Mouse (Mus musculus): ENCODE data around the gene Cela1. TPM values are rescaled to one million over a fixed set of nuclear protein-coding genes. Genes with fewer than 3 reads are reported as not detected.
A peak's percentile ranks its signal among the peaks of the same experiment; 100 is the strongest.

Cela1 gene
- polyA plus RNA-seq, 1 experiment from 2014 or later: 104 TPM

DNA sequence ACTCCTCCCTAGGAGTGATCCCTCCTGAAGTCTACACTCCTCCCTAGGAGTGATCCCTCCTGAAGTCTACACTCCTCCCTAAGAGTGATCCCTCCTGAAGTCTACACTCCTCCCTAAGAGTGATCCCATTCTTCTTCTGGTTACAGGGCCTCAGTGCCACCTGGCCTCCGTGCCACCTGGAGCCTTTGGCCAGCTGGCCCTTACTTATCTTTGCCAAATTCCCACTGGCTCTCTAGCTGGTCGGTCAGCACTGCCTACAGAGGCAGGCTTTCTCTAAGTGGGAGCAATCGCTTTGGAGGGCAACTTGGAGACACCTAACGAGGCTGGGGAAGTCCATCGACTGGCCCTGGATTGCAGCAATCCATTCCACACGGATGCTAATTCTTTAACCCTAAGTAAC is 41.6 kb downstream of the Cela1 start:
- Histone ChIP-seq H3K27ac (no peak overlapping the region), H3K36me3 (no peaks in the 10 kb centered on the region), H3K9ac (no peak overlapping the region), H3K9me3 (no peaks in the 10 kb centered on the region), H3K27me3 (replicated peaks) (no peaks in the 10 kb centered on the region), H3K4me1 (replicated peaks) (0 out of 2 replicates have a peak, but pooled peaks cover under 1% of the 10 kb centered on the region), H3K4me3 (replicated peaks) (no peak overlapping the region), H3K4me2 (replicated peaks) (no peak overlapping the region)
- ATAC-seq: no peak
- WGBS: 76% methylated on average over 6 of the region's 6 CpGs

DNA sequence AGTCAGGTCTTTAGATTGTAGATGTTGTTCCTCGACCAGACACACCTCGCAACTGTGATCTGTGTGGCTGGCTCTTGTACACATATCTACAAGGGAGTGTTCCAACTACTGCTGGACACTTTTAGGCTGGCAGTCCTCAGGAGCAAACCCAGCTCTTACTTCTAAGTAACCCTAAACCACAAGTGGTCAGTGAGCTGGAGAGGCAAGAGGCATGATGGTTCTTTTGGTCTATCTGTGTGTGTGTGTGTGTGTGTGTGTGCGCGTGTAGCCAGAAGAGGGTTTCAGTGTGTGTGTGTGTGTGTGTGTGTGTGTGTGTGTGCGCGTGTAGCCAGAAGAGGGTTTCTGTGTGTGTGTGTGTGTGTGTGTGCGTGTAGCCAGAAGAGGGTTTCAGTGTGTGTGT is 45.3 kb downstream of the Cela1 start:
- peaks cover 7% of the 10 kb centered on the region; the same call in 1 of the 2 replicates for H3K27me3 ChIP-seq (replicated peaks)
- WGBS: 90% methylated on average over 7 of the region's 7 CpGs
- H3K4me2 ChIP-seq (replicated peaks): no peak overlapping the region
- no peak for ATAC-seq
- H3K9ac ChIP-seq: no peak overlapping the region
- H3K4me1 ChIP-seq (replicated peaks): no peaks in the 10 kb centered on the region
- H3K4me3 ChIP-seq (replicated peaks): no peak overlapping the region
- no peaks in the 10 kb centered on the region for H3K36me3 ChIP-seq
- no peaks in the 10 kb centered on the region for H3K9me3 ChIP-seq
- H3K27ac ChIP-seq: no peak overlapping the region

DNA sequence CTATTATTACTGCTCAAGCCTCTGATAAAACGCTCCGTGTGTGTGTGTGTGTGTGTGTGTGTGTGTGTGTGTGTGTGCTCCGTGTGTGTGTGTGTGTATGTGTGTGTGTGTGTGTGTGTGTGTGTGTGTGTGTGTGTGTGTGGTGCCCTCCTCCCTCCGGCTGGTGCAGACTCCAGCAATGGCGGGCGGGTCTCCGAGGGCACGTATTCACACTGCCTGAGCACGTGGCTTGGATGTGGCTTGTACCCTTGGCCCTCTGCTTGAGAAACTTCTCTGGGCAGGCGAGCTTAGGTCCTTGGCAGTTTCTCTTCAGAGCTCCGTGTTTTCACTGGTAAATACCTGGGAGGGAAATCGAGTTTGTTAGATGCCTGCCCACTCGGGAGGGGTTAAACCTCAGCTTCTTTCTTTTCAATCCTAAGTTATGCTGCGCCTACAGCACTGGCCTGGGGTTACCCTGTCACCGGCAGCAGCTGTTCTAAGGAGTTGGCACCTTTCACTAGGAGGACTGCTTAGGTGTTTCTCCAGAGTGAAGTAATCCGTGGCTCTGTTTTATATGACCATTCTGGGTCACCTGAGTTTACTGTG is 46.4 kb downstream of the Cela1 start:
- Histone ChIP-seq H3K36me3 (no peaks in the 10 kb centered on the region), H3K4me3 (replicated peaks) (no peak overlapping the region), H3K4me2 (replicated peaks) (no peak overlapping the region), H3K4me1 (replicated peaks) (0 out of 2 replicates have a peak, but pooled peaks cover 3% of the 10 kb centered on the region), H3K27ac (no peak overlapping the region), H3K27me3 (replicated peaks) (peaks cover 17% of the 10 kb centered on the region), H3K9me3 (no peaks in the 10 kb centered on the region), H3K9ac (no peak overlapping the region)
- 66% methylated on average over 12 of the region's 16 CpGs for whole genome bisulfite sequencing
- no peak for ATAC-seq

DNA sequence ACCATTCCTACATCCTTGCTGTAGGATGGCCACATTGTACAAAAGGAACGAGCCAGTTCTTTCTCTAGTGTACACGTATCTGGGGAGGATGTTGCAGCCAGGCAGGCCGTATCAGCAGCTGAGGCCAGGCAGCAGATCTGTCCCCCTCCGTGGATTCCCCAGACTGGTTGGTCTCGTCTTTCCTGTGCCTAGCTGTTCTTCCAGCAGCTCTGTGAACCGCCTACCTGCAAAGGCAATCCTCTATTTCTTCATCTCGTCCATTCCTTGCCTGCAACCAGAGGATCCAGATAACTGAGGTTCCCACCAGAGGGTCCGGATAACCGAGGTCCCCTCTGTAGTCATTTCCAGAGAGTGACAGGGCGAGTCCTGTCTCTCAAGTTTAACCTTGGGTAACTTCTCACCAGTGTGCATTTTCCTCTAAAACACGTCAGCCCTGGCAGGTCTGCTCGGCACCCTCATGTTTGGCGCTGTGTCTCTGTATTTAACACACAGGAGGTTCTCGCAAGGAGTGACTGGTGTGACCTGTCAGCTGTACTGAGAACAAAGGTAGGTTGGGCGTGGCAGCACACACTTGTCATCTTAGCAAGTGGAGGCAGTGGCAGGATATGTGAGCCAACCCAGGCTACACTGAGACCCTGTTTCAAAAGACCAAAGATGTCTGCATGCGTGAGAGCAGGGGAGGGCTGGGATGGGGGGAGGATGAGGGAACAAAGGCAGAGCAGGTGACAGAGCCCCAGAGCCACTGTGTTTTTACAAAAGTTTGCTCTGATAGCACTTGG is 47.6 kb downstream of the Cela1 start:
- no peak; the same call in 1 of the 2 replicates for ATAC-seq
- Histone ChIP-seq H3K27ac (no peak overlapping the region), H3K36me3 (no peaks in the 10 kb centered on the region), H3K4me1 (replicated peaks) (0 out of 2 replicates have a peak, but pooled peaks cover 3% of the 10 kb centered on the region), H3K4me3 (replicated peaks) (no peak overlapping the region), H3K9ac (no peak overlapping the region), H3K9me3 (no peaks in the 10 kb centered on the region), H3K27me3 (replicated peaks) (peaks cover 26% of the 10 kb centered on the region), H3K4me2 (replicated peaks) (no peak overlapping the region)
- WGBS: 57% methylated on average over 16 of the region's 16 CpGs

DNA sequence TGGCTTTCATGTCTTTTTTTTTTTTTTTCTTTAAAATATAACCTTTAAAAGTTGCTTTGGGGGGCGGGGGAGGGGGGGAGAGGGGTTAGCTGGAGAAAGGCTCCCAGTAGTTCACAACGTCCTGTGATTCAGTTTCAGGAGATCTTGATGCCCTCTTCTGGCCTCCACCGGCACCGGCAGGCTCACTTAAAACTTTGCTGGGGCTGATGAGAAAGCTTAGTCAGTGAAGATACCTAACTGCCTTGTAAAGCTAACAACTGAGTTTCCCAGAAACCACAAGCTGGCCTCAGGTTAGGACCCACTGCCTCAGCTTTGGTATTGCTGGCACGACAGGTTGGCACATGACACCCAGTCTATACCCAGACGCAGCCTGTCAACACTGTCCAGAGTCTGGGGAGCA is 50.1 kb downstream of the Cela1 start:
- WGBS: 19% methylated on average over 6 of the region's 6 CpGs
- ATAC-seq: no peak

DNA sequence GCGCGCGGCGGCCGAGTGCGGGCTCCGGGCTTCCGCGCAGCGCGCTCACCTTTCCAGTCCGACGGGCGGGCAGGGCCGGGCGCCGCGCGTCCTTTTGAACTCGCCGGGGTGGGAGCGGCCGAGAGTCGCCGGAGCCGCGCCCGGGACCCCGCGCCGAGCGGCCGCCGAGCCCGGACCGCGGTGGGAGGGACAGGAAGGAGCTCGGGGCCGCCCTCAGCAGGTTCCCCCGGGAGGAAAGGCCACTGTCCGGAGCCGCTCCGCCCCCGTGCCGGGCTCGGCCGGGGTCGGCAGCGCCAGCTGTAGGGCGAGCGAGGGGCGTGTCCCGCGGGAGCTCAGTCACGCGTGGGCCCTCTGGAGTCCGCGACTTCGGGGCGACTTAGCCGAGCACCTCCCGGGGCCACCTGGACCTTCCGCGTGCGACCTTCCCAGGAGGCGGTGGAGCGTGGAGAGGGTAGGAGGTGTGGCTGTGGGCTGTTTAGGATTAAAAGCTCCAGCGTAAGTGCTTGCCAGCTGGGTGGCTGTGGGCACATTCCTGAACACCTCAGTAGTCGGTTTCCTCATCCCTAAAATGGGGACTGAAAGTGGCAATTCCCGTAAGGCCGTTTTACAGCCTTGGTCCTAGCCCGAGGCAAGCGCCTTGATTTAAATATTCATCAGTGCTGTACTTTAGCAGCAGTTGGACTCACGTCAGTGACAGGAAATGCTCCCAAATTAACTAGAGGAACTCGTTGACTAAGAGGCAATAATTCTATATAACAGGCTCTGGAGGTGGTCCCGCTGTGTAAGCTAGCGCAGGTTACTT is 50.8 kb downstream of the Cela1 start, which contains the start of gene Smagp:
Gene Smagp, minus strand, starts transcription at position 241 of the 802 bp plus-strand sequence.
- H3K27ac ChIP-seq: peak within 1 kb of the TSS; percentile 77
- ATAC-seq: peak; percentile 79

More for the DNA sequence above, 50.1 kb downstream of the Cela1 start:
- Histone ChIP-seq H3K4me2 (replicated peaks) (peak overlapping the region; percentile 94), H3K9me3 (no peaks in the 10 kb centered on the region), H3K27ac (no peak overlapping the region), H3K27me3 (replicated peaks) (peaks cover 28% of the 10 kb centered on the region), H3K4me1 (replicated peaks) (peaks cover 3% of the 10 kb centered on the region; the same call in 1 of the 2 replicates), H3K9ac (no peak overlapping the region), H3K36me3 (no peaks in the 10 kb centered on the region), H3K4me3 (replicated peaks) (peak overlapping the region; percentile 63; the same call in 1 of the 2 replicates)

DNA sequence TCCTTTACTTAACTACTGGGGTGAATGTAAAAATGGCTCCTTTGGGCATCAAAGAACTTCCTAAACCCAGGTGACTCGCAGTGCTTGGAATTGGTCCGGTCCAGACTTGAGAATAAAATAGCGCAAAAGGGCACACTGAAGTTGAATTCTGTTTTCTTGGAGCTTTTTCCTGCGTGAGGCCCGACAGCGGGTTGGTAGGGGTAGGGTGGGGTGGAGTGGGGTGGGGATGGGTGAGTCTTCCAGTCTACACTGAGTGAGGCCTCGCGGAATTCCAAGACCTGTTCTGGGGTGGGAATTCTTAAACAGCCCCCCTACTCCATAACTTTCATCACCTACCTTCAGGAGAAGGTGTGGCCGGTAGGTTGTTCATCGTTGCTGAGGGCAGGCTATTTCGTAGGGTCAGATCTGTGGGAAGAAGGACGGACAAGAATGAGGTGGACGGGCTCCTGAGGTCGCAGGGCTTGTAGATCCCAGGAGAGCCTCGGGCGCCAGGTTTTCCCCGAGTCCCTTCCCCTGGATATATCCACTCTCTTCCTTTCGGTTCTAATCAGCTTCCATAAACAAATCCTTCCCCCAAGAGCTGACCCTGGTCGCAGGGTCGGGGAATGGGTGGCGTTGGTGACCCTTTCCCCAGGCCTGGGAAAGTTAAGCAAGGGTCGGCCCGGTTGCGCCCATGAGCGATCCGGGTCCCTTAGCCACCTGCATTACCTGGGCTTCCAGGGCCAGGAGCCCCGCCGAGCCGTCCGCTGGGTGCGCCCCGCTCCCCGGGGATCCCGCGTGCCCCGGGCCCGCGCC is 51.7 kb downstream of the Cela1 start:
- peak overlapping the region; percentile 63 for H3K4me3 ChIP-seq (replicated peaks)
- H3K4me2 ChIP-seq (replicated peaks): peak overlapping the region; percentile 94
- H3K9me3 ChIP-seq: no peaks in the 10 kb centered on the region
- H3K36me3 ChIP-seq: no peaks in the 10 kb centered on the region
- H3K4me1 ChIP-seq (replicated peaks): peaks cover 3% of the 10 kb centered on the region; the same call in 1 of the 2 replicates
- no peak for ATAC-seq
- 2% methylated on average over 38 of the region's 38 CpGs for WGBS
- peaks cover 28% of the 10 kb centered on the region for H3K27me3 ChIP-seq (replicated peaks)
- peak overlapping the region; percentile 71 for H3K9ac ChIP-seq
- peak overlapping the region; percentile 77 for H3K27ac ChIP-seq

More for the DNA sequence above, 50.8 kb downstream of the Cela1 start, which contains the start of gene Smagp:
- Histone ChIP-seq H3K9ac (peak within 1 kb of the TSS; percentile 71), H3K4me1 (replicated peaks) (peaks cover 3% of the 10 kb centered on the region; the same call in 1 of the 2 replicates), H3K27me3 (replicated peaks) (peaks cover 28% of the 10 kb centered on the region), H3K4me2 (replicated peaks) (peak within 1 kb of the TSS; percentile 94), H3K4me3 (replicated peaks) (peak within 1 kb of the TSS; percentile 63), H3K9me3 (no peaks in the 10 kb centered on the region), H3K36me3 (no peaks in the 10 kb centered on the region)
- WGBS: under 1% methylated on average over 75 of the region's 77 CpGs

DNA sequence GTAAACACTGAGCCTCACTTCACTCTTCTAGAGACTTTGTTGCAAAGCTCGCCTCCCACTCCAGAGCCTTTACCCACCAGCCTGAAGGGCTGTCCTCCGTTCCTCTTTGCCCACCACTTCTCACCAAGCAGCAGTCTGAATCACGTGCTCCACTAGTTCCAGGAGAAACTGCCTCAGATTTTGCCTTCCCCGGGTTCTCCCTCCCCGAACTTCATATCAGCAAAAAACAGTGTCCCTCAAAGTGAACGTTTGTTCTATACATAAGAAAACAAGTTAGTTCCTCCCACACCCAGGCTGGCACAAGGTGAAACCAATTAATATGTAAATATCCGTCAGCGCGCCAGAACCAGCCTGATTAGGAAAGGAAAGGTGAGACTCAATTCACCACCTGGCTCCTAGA is 52.5 kb downstream of the Cela1 start:
- peaks cover 3% of the 10 kb centered on the region; the same call in 1 of the 2 replicates for H3K4me1 ChIP-seq (replicated peaks)
- no peaks in the 10 kb centered on the region for H3K9me3 ChIP-seq
- H3K4me2 ChIP-seq (replicated peaks): peak overlapping the region; percentile 94
- H3K9ac ChIP-seq: no peak overlapping the region
- H3K4me3 ChIP-seq (replicated peaks): peak overlapping the region; percentile 63
- 18% methylated on average over 9 of the region's 9 CpGs for WGBS
- peaks cover 28% of the 10 kb centered on the region for H3K27me3 ChIP-seq (replicated peaks)
- ATAC-seq: no peak
- H3K27ac ChIP-seq: no peak overlapping the region
- no peaks in the 10 kb centered on the region for H3K36me3 ChIP-seq

DNA sequence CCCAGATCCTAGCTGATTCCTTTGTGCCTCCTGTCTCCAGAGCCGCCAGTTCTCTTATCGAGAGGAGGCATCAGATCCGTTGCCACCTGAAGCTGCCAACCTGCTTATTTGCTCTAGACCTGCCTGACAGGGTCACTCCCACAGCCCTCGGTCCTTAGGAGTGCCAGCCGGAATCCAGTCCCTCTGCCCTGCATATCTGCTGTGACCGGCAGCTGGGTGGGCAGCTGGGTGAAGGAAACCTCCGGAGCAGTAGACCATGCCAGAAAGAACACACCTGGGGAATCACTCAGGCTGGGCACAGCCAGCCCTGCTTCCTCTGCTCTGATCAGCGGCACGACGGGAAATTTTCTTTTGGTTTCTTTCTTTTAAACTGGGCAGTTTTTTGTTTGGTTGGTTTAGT is 54.4 kb downstream of the Cela1 start:
- Histone ChIP-seq H3K27ac (no peak overlapping the region; the same call in 1 of the 2 replicates), H3K36me3 (no peaks in the 10 kb centered on the region), H3K9ac (no peak overlapping the region), H3K27me3 (replicated peaks) (peaks cover 28% of the 10 kb centered on the region), H3K4me2 (replicated peaks) (no peak overlapping the region), H3K4me3 (replicated peaks) (no peak overlapping the region), H3K4me1 (replicated peaks) (peaks cover 6% of the 10 kb centered on the region; the same call in 1 of the 2 replicates), H3K9me3 (no peaks in the 10 kb centered on the region)
- ATAC-seq: no peak
- WGBS: 78% methylated on average over 10 of the region's 10 CpGs

DNA sequence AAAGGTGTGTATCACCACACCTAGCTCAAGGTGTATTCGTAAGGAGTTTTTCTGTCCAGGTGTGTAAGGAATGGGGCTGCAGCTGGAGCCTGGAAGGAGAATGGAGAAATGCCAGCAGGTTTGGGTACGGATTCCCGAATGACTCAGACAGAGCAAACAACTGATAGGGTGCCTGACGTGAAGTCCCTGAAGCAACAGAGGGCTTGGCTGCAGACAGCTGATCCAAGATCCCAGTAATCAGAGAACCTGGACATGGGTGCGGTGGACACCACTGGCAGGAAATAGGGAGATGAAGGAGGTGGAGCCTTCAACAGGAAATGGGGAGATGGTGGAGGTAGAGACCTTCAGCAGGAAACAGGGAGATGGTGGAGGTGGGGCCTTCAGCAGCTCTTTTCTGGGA is 55.4 kb downstream of the Cela1 start:
- H3K27ac ChIP-seq: no peak overlapping the region
- peak; percentile 13; the same call in 1 of the 2 replicates for ATAC-seq

DNA sequence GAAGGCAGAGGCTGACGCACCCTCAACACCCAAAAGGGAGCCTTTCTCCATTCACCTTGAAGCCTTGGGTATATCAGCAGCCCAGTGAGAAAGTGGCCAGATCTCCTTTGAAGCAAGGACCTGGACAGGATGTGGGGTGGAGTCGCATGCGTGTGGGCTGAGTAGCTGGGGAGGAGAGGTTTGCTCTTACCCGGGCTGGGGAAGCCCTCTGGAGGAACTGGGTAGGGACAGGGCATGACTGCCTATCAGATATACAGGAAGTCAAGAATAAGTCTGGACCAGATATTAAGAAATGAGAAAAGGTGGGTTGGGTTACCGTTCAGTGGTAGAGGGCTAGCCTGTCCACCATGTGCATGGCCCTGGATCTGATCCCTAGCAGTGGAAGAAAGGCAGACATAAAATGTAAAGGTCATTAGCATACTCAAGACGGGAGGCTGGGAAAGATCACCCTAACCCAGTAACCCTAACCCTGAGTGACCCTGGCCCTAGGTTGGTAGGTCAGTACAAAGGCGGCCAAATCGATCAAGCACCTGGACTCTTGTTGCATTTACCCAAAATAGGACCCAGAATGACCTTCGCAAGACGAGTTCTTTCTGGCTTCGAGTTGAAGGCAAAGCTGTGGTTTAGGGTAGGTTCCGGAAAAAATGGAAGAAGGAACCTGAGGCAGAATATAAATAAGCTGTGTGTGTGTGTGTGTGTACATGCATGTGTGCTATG is 56.1 kb downstream of the Cela1 start:
- Histone ChIP-seq H3K9ac (no peak overlapping the region), H3K27me3 (replicated peaks) (peaks cover 14% of the 10 kb centered on the region), H3K9me3 (no peaks in the 10 kb centered on the region), H3K27ac (no peak overlapping the region), H3K4me3 (replicated peaks) (no peak overlapping the region), H3K4me1 (replicated peaks) (peaks cover 11% of the 10 kb centered on the region), H3K36me3 (no peaks in the 10 kb centered on the region), H3K4me2 (replicated peaks) (no peak overlapping the region)
- no peak for ATAC-seq
- 78% methylated on average over 12 of the region's 12 CpGs for WGBS

More for the DNA sequence above, 55.4 kb downstream of the Cela1 start:
- Histone ChIP-seq H3K4me3 (replicated peaks) (no peak overlapping the region), H3K4me2 (replicated peaks) (peak overlapping the region; percentile 5; the same call in 1 of the 2 replicates), H3K4me1 (replicated peaks) (peaks cover 14% of the 10 kb centered on the region), H3K27me3 (replicated peaks) (peaks cover 21% of the 10 kb centered on the region), H3K9ac (no peak overlapping the region), H3K36me3 (no peaks in the 10 kb centered on the region), H3K9me3 (no peaks in the 10 kb centered on the region)
- WGBS: 64% methylated on average over 5 of the region's 5 CpGs

Measured in intestine, embryonic 15.5 days (tissue).